Mouse (Mus musculus): ENCODE measurements around the gene Slc9a9. TPM values are rescaled to one million over a fixed set of nuclear protein-coding genes. Genes with fewer than 3 reads are reported as not detected.

Gene Slc9a9
- polyA plus RNA-seq, 1 experiment from 2014 or later = 6.3 TPM

- DNase-seq (ENCODE audit: low spot score) (peak; percentile 93), ATAC-seq (ENCODE audit: low FRiP score) (peak; percentile 66)
- Histone ChIP-seq H3K4me3 (replicated peaks; ENCODE audit: low read length) (no peak overlapping the region), H3K9ac (no peak overlapping the region), H3K9me3 (ENCODE audit: control insufficient read depth, low read length) (no peaks in the 10 kb centered on the region), H3K4me1 (replicated peaks; ENCODE audit: control insufficient read depth, insufficient read depth, low read length) (no peaks in the 10 kb centered on the region), H3K27ac (no peak overlapping the region), H3K36me3 (replicated peaks; ENCODE audit: control insufficient read depth, insufficient read depth) (no peaks in the 10 kb centered on the region), H3K27me3 (ENCODE audit: control insufficient read depth, insufficient read depth, low read length) (no peaks in the 10 kb centered on the region), H3K4me2 (replicated peaks) (no peak overlapping the region)
- WGBS = 46% methylated on average over 6 of the region's 6 CpGs
These were observed 69.1 kb downstream of the Slc9a9 start for GRCm38 (mm10) chr9:94738555-94739427.

GRCm38 (mm10) chr9:94740841-94741240, 71.1 kb downstream of the Slc9a9 start:
- Histone ChIP-seq H3K27me3 (ENCODE audit: control insufficient read depth, insufficient read depth, low read length) (no peaks in the 10 kb centered on the region), H3K4me3 (replicated peaks; ENCODE audit: low read length) (no peak overlapping the region), H3K9me3 (ENCODE audit: control insufficient read depth, low read length) (no peaks in the 10 kb centered on the region), H3K27ac (no peak overlapping the region), H3K36me3 (replicated peaks; ENCODE audit: control insufficient read depth, insufficient read depth) (no peaks in the 10 kb centered on the region), H3K4me2 (replicated peaks) (no peak overlapping the region), H3K4me1 (replicated peaks; ENCODE audit: control insufficient read depth, insufficient read depth, low read length) (no peaks in the 10 kb centered on the region), H3K9ac (no peak overlapping the region)
- ATAC-seq (ENCODE audit: low FRiP score) (no peak), DNase-seq (ENCODE audit: low spot score) (no peak)
- 79% methylated on average over 3 of the region's 3 CpGs for WGBS

DNA sequence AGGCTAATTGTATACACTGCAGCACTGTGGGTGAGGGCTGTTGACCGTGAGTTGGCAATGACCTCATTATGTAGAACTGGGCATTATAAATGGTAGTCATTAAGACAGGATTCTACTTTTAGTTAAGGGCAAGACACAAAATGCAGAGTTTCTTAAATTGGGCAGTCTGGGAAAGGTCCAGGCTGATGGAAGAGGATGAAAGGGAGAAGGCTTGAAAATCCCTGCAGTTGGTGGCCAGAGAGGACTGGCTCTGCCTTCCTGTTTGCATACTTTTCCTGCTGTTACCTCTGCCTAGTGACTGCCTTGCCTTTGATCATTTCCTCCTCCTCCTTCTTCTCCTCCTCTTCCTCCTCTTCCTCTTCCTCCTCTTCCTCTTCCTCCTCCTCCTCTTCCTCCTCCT, 73.6 kb downstream of the Slc9a9 start:
- no peak overlapping the region for H3K9ac ChIP-seq
- H3K4me2 ChIP-seq (replicated peaks) = no peak overlapping the region
- 87% methylated on average over 1 of the region's 1 CpGs for WGBS
- no peak for ATAC-seq (ENCODE audit: low FRiP score)
- H3K27ac ChIP-seq = no peak overlapping the region
- no peaks in the 10 kb centered on the region for H3K4me1 ChIP-seq (replicated peaks; ENCODE audit: control insufficient read depth, insufficient read depth, low read length)
- no peak for DNase-seq (ENCODE audit: low spot score)
- H3K9me3 ChIP-seq (ENCODE audit: control insufficient read depth, low read length) = no peaks in the 10 kb centered on the region
- H3K4me3 ChIP-seq (replicated peaks; ENCODE audit: low read length) = no peak overlapping the region
- no peaks in the 10 kb centered on the region for H3K36me3 ChIP-seq (replicated peaks; ENCODE audit: control insufficient read depth, insufficient read depth)
- H3K27me3 ChIP-seq (ENCODE audit: control insufficient read depth, insufficient read depth, low read length) = no peaks in the 10 kb centered on the region

DNA sequence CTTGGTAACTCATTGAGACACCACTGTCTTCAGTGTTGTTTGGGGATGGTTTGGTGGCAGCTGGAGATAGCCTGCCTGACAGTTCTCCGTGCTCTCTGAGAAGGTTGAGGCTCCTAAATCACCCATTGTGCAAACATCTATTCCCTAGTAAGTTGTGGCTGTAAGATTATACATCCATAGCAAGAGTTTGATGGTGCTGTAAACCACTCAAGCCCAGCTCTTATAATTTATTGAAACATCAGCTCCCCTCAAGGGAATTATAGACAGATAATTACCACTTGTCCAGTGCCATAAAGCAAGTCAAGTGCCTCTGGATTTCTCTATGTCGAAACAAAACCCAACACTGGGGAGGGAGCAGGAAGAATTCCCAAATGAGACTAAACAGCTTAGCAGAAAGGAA, 78.8 kb downstream of the Slc9a9 start:
- Histone ChIP-seq H3K27ac (no peak overlapping the region), H3K4me2 (replicated peaks) (no peak overlapping the region), H3K27me3 (ENCODE audit: control insufficient read depth, insufficient read depth, low read length) (no peaks in the 10 kb centered on the region), H3K4me1 (replicated peaks; ENCODE audit: control insufficient read depth, insufficient read depth, low read length) (no peaks in the 10 kb centered on the region), H3K9ac (no peak overlapping the region), H3K36me3 (replicated peaks; ENCODE audit: control insufficient read depth, insufficient read depth) (no peaks in the 10 kb centered on the region), H3K9me3 (ENCODE audit: control insufficient read depth, low read length) (no peaks in the 10 kb centered on the region), H3K4me3 (replicated peaks; ENCODE audit: low read length) (no peak overlapping the region)
- 54% methylated on average over 2 of the region's 2 CpGs for WGBS
- no peak for ATAC-seq (ENCODE audit: low FRiP score)
- DNase-seq (ENCODE audit: low spot score) = no peak

DNA sequence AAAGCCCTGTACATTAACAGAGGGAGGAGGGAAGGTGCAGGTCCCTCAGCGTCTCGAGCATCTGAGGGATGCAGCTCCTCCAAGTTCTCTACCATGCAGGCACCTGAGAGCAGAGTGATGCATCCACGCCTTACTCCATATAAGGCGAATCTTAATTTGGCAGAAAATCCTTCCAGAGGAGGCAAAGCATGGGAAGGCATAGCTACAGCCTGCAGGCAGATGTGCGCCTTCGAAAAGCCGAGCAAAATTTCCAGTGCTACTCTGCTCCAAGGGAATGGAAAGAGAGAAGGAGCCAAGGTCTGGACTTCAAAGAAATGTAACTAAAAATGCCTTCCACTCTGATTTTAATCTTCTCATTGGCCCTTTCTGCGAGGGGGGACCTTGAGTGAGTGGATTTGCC, 80.5 kb downstream of the Slc9a9 start:
- 91% methylated on average over 8 of the region's 8 CpGs for WGBS
- Histone ChIP-seq H3K27ac (no peak overlapping the region), H3K4me1 (replicated peaks; ENCODE audit: control insufficient read depth, insufficient read depth, low read length) (no peaks in the 10 kb centered on the region), H3K9me3 (ENCODE audit: control insufficient read depth, low read length) (no peaks in the 10 kb centered on the region), H3K36me3 (replicated peaks; ENCODE audit: control insufficient read depth, insufficient read depth) (no peaks in the 10 kb centered on the region), H3K4me2 (replicated peaks) (no peak overlapping the region), H3K9ac (no peak overlapping the region), H3K4me3 (replicated peaks; ENCODE audit: low read length) (no peak overlapping the region), H3K27me3 (ENCODE audit: control insufficient read depth, insufficient read depth, low read length) (no peaks in the 10 kb centered on the region)
- ATAC-seq (ENCODE audit: low FRiP score) = no peak
- DNase-seq (ENCODE audit: low spot score) = no peak

GRCm38 (mm10) chr9:94750935-94751637, 81.4 kb downstream of the Slc9a9 start:
- WGBS = 75% methylated on average over 19 of the region's 19 CpGs
- Histone ChIP-seq H3K9ac (no peak overlapping the region), H3K36me3 (replicated peaks; ENCODE audit: control insufficient read depth, insufficient read depth) (no peaks in the 10 kb centered on the region), H3K27ac (no peak overlapping the region), H3K27me3 (ENCODE audit: control insufficient read depth, insufficient read depth, low read length) (no peaks in the 10 kb centered on the region), H3K4me1 (replicated peaks; ENCODE audit: control insufficient read depth, insufficient read depth, low read length) (no peaks in the 10 kb centered on the region), H3K4me2 (replicated peaks) (no peak overlapping the region), H3K4me3 (replicated peaks; ENCODE audit: low read length) (no peak overlapping the region), H3K9me3 (ENCODE audit: control insufficient read depth, low read length) (no peaks in the 10 kb centered on the region)
- no peak for ATAC-seq (ENCODE audit: low FRiP score)
- no peak for DNase-seq (ENCODE audit: low spot score)

GRCm38 (mm10) chr9:94751638-94752021, 81.9 kb downstream of the Slc9a9 start:
- 78% methylated on average over 10 of the region's 10 CpGs for WGBS
- no peaks in the 10 kb centered on the region for H3K9me3 ChIP-seq (ENCODE audit: control insufficient read depth, low read length)
- no peaks in the 10 kb centered on the region for H3K4me1 ChIP-seq (replicated peaks; ENCODE audit: control insufficient read depth, insufficient read depth, low read length)
- no peak for ATAC-seq (ENCODE audit: low FRiP score)
- H3K4me2 ChIP-seq (replicated peaks) = no peak overlapping the region
- no peak overlapping the region for H3K27ac ChIP-seq
- H3K9ac ChIP-seq = no peak overlapping the region
- H3K27me3 ChIP-seq (ENCODE audit: control insufficient read depth, insufficient read depth, low read length) = no peaks in the 10 kb centered on the region
- no peak for DNase-seq (ENCODE audit: low spot score)
- no peaks in the 10 kb centered on the region for H3K36me3 ChIP-seq (replicated peaks; ENCODE audit: control insufficient read depth, insufficient read depth)
- H3K4me3 ChIP-seq (replicated peaks; ENCODE audit: low read length) = no peak overlapping the region

DNA sequence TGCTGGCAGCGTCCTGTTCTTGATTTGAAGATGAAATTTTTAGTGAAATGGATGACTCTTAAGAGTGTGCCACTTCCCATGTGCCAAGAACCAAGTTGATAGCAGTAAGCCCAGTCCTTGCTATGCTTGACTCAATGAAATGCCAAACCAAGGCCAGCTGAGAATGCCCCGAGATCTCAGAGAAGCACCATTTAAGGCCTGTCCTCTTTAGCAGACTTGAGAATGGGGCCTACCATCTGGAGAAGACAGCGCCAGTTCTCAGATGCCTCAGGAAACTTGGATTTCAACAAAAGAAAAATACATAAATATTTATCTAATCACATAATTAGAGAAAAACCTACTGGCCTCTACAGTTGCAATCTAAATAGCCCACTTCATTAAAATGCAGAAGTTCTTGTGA, 82.4 kb downstream of the Slc9a9 start:
- WGBS = 92% methylated on average over 3 of the region's 3 CpGs
- Histone ChIP-seq H3K36me3 (replicated peaks; ENCODE audit: control insufficient read depth, insufficient read depth) (no peaks in the 10 kb centered on the region), H3K9me3 (ENCODE audit: control insufficient read depth, low read length) (no peaks in the 10 kb centered on the region), H3K4me2 (replicated peaks) (no peak overlapping the region), H3K4me1 (replicated peaks; ENCODE audit: control insufficient read depth, insufficient read depth, low read length) (no peaks in the 10 kb centered on the region), H3K27me3 (ENCODE audit: control insufficient read depth, insufficient read depth, low read length) (no peaks in the 10 kb centered on the region), H3K4me3 (replicated peaks; ENCODE audit: low read length) (no peak overlapping the region), H3K9ac (no peak overlapping the region), H3K27ac (no peak overlapping the region)
- DNase-seq (ENCODE audit: low spot score) = no peak
- no peak for ATAC-seq (ENCODE audit: low FRiP score)

DNA sequence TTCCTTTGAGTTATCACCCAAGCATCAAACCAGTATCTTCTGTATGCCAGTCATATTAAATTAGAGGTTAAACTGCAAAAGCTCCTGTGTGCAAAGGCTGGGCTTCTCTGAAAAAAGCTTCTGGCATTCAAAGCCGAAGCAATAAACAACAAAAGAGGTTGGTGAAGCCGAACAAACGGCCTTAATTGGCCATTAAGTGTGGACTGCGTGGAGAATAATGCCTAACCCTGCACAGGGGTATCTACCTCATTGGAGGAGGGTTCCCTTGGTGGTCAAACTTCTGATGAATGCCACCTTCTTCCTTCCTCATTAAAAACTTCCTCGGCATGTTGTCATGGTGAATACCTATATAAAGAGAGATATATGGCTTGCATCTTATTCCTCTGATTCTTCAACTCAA, 90.2 kb downstream of the Slc9a9 start:
- Histone ChIP-seq H3K4me1 (replicated peaks; ENCODE audit: control insufficient read depth, insufficient read depth, low read length) (no peaks in the 10 kb centered on the region), H3K4me3 (replicated peaks; ENCODE audit: low read length) (no peak overlapping the region), H3K36me3 (replicated peaks; ENCODE audit: control insufficient read depth, insufficient read depth) (no peaks in the 10 kb centered on the region), H3K9ac (no peak overlapping the region), H3K4me2 (replicated peaks) (no peak overlapping the region), H3K27me3 (ENCODE audit: control insufficient read depth, insufficient read depth, low read length) (no peaks in the 10 kb centered on the region), H3K27ac (no peak overlapping the region), H3K9me3 (ENCODE audit: control insufficient read depth, low read length) (no peaks in the 10 kb centered on the region)
- DNase-seq (ENCODE audit: low spot score) = no peak
- no peak for ATAC-seq (ENCODE audit: low FRiP score)
- 15% methylated on average over 5 of the region's 5 CpGs for WGBS
